Mouse (Mus musculus): ENCODE measurements around the gene Pnpo. TPM values are rescaled to one million over a fixed set of nuclear protein-coding genes. Genes with fewer than 3 reads are reported as not detected.

The Pnpo gene
- total RNA-seq, 2 experiments from 2014 or later, result 16.8 to 29.1 TPM

- ATAC-seq (ENCODE audit: poor library complexity, severe bottlenecking), result peak; percentile 92
Observed at GRCm38 (mm10) chr11:96910003-96910402, 33.8 kb downstream of the Pnpo start.

- no peak for ATAC-seq (ENCODE audit: poor library complexity, severe bottlenecking)
Observed at GRCm38 (mm10) chr11:96908594-96908993, 35.2 kb downstream of the Pnpo start.

DNA sequence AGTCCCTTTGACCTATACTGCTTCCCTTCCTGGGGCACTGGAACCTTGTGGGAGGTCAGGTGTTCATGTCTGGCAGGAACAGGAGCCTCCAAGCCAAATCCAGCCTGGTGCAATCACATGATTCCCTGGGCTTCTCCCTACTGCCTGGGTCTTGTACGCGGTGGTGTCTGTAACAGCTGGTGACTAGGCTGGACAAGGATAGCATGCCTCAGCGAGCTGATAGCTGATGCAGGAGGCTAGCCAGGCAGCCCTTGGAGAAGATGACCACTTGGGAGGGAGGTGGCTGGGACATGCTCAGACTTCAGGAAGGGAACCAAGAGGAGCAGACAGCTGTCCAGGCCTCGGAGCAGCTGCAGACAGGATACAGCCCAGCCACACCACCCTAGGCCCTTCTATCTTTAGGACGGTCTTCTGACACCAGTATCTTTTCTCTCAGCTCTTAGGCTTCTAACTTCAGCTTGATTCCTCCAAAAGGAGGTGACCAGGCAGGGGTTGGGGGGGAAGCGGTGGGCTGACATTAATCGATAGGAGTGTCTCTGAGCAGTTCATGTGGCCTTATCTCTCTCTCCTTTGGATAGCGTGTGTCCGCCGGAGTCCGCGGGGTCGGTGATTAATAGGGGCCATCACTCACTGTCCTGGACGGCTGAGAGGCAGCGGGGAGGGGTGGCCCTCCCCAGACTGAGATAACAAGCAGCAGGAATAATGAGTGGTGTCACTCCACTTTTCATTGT is 37.2 kb downstream of the Pnpo start:
- no peak for ATAC-seq (ENCODE audit: poor library complexity, severe bottlenecking)

GRCm38 (mm10) chr11:96902639-96903635 is 40.8 kb downstream of the Pnpo start:
- no peak for ATAC-seq (ENCODE audit: poor library complexity, severe bottlenecking)

DNA sequence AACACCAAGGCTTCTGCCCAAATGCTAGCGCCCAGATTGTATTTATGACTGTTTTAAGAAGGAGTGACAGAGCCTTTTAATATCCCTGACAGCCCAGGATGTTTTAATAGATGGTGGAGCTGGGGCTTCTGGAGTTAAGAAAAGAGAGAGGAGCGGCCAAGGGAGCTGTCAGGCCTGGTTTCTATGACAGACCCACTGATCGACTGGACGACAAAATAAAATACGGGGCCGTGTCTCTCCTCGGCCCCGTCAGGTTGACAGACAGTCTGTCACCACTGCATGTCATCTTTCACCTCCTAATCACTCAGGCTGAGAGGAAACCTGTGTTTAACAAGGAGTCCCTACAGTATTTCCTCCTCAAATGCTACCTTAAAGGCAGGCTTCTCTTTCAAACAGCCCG is 42.5 kb downstream of the Pnpo start:
- no peak for ATAC-seq (ENCODE audit: poor library complexity, severe bottlenecking)

- no peak for ATAC-seq (ENCODE audit: poor library complexity, severe bottlenecking)
Observed at GRCm38 (mm10) chr11:96899449-96900306, 44.1 kb downstream of the Pnpo start.

- no peak for ATAC-seq (ENCODE audit: poor library complexity, severe bottlenecking)
Observed at GRCm38 (mm10) chr11:96895886-96896285, 47.9 kb downstream of the Pnpo start.

- no peak for ATAC-seq (ENCODE audit: poor library complexity, severe bottlenecking)
Observed at GRCm38 (mm10) chr11:96893203-96893842, 50.5 kb downstream of the Pnpo start.

DNA sequence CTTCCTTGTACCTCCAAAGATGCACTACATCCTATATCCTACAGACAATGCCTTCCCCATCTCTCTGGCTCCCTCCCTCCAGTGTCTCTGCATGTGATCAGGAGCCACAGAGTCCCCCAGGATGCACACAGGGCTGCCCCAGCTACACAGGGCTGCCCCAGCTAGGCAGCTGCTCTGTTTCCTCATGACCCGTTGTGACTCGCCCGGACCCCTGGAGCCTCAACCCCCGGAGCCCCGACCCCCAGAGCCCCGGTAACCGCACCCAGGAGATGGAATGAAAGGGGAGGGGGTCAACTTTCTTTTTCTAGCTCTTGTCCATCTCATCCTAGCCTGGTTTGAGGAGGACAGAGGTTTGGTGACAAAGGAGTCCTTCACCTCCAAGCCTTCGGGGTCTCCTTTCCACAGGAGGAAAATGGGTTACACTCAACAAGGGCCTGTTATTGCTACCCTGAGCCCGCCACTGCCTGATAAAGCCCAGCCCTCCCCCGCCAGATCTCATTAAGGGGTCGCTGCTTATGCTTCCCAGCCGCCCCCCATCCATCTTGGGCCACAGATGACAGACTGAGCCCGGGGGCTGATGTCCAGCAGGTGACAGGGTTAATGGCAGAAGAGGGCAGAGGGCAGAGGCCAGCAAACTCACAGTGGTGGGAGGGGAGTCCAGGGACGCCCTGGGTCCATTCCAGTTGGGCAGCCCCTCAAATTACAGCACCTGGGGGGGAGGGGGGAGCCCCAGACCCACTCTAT is 51.8 kb downstream of the Pnpo start:
- no peak for ATAC-seq (ENCODE audit: poor library complexity, severe bottlenecking)

Other genes with a start within 250 kb of the Pnpo start
- gene Snx11, start 166.4 kb downstream of the Pnpo start, total RNA-seq (2015), result 8.3 and 10.3 TPM in 2 replicates
- 25.5 and 27.4 TPM in 2 replicates for gene Snx11, start 166.4 kb downstream of the Pnpo start, total RNA-seq (2017)
- 37.7 and 39.2 TPM in 2 replicates for gene Cbx1, start 154.9 kb downstream of the Pnpo start, total RNA-seq (2015)
- 60.2 and 60.5 TPM in 2 replicates for gene Cbx1, start 154.9 kb downstream of the Pnpo start, total RNA-seq (2017)
- gene Nfe2l1, start 114.0 kb downstream of the Pnpo start, total RNA-seq (2015), result 30.0 and 32.6 TPM in 2 replicates
- 30.2 and 31.1 TPM in 2 replicates for gene Nfe2l1, start 114.0 kb downstream of the Pnpo start, total RNA-seq (2017)
- gene Copz2, start 94.1 kb downstream of the Pnpo start, total RNA-seq (2015), result 2.0 and 4.2 TPM in 2 replicates
- 0.28 and 0.92 TPM in 2 replicates for gene Copz2, start 94.1 kb downstream of the Pnpo start, total RNA-seq (2017)
- 17.5 and 21.1 TPM in 2 replicates for gene Cdk5rap3, start 27.5 kb downstream of the Pnpo start, total RNA-seq (2015)
- 23.9 and 37.3 TPM in 2 replicates for gene Cdk5rap3, start 27.5 kb downstream of the Pnpo start, total RNA-seq (2017)
- 0.07 TPM in 1 of 2 replicates, not detected in the other for gene Prr15l, start 15.9 kb downstream of the Pnpo start, total RNA-seq (2015)
- gene Prr15l, start 15.9 kb downstream of the Pnpo start, total RNA-seq (2017), result 0.16 and 0.29 TPM in 2 replicates
- 45.7 and 46.6 TPM in 2 replicates for gene Sp2, start 39.0 kb upstream of the Pnpo start, total RNA-seq (2015)
- 5.3 and 8.3 TPM in 2 replicates for gene Sp2, start 39.0 kb upstream of the Pnpo start, total RNA-seq (2017)
- gene Sp6, start 69.4 kb upstream of the Pnpo start, total RNA-seq (2015), result 0.13 TPM in 1 of 2 replicates, not detected in the other
- not detected in 2 replicates for gene Sp6, start 69.4 kb upstream of the Pnpo start, total RNA-seq (2017)
- gene Scrn2, start 86.0 kb upstream of the Pnpo start, total RNA-seq (2015), result 0.48 and 1.4 TPM in 2 replicates
- gene Scrn2, start 86.0 kb upstream of the Pnpo start, total RNA-seq (2017), result 5.1 and 5.4 TPM in 2 replicates
- 0.55 and 0.80 TPM in 2 replicates for gene Lrrc46, start 97.4 kb upstream of the Pnpo start, total RNA-seq (2015)
- not detected in 2 replicates for gene Lrrc46, start 97.4 kb upstream of the Pnpo start, total RNA-seq (2017)
- gene Mrpl10, start 97.6 kb upstream of the Pnpo start, total RNA-seq (2015), result 28.4 and 28.6 TPM in 2 replicates
- gene Mrpl10, start 97.6 kb upstream of the Pnpo start, total RNA-seq (2017), result 18.6 and 19.7 TPM in 2 replicates
- 5.3 and 6.5 TPM in 2 replicates for gene Osbpl7, start 106.6 kb upstream of the Pnpo start, total RNA-seq (2015)
- 7.1 and 7.5 TPM in 2 replicates for gene Osbpl7, start 106.6 kb upstream of the Pnpo start, total RNA-seq (2017)
- 0.58 and 1.0 TPM in 2 replicates for gene Tbx21, start 171.3 kb upstream of the Pnpo start, total RNA-seq (2015)
- 1.1 and 1.3 TPM in 2 replicates for gene Tbx21, start 171.3 kb upstream of the Pnpo start, total RNA-seq (2017)
- gene Tbkbp1, start 207.5 kb upstream of the Pnpo start, total RNA-seq (2015), result 16.0 and 17.6 TPM in 2 replicates
- gene Tbkbp1, start 207.5 kb upstream of the Pnpo start, total RNA-seq (2017), result 13.6 and 17.2 TPM in 2 replicates
- 86.9 and 93.7 TPM in 2 replicates for gene Kpnb1, start 243.9 kb upstream of the Pnpo start, total RNA-seq (2015)
- 196 and 233 TPM in 2 replicates for gene Kpnb1, start 243.9 kb upstream of the Pnpo start, total RNA-seq (2017)